Mouse (Mus musculus) kidney, adult 8-10 months (tissue): ENCODE results near the gene Tm7sf3.

Source experiments
- DNase-seq, 2 experiments: peaks; one replicate each; pipeline ENCODE4 v3.0.0; 2022

Gene Tm7sf3

DNA sequence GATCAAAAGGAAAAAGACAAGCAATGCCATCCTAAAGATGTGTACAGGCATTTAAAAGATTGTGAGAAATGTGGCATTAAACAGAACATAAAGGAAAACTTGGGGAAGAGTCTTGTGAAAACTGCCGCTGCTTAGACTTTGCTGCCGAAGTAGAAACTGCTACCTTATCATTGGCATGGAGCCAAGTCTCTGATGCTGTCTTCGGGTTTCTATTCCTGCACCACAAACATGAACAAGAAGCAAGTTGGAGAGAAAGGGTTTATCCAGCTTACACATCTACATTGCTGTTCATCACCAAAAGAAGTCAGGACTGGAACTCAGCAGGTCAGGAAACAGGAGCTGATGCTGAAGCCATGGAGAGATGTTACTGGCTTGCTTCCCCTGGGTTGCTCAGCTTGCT, 10.6 kb upstream of the Tm7sf3 start:
- no peak for DNase-seq

DNA sequence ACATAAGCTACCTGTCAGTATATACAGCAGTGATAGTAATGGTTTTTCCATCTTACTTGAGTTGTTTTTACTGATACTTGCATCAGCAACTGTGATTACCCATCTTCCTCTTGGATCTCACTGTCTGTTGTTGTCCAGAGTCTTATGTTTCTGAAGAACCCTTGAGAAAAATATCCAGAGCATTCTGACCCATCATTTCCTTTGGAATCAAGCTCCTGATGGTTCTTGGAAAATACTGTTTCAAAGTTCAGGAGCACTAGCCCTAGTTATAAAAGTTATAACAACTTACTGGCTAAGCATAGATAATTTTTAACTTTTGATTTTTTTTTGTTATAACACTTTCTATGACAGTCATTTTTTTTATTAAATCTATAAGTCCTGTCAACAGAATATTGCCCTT, 8.8 kb upstream of the Tm7sf3 start:
- no peak for DNase-seq

DNA sequence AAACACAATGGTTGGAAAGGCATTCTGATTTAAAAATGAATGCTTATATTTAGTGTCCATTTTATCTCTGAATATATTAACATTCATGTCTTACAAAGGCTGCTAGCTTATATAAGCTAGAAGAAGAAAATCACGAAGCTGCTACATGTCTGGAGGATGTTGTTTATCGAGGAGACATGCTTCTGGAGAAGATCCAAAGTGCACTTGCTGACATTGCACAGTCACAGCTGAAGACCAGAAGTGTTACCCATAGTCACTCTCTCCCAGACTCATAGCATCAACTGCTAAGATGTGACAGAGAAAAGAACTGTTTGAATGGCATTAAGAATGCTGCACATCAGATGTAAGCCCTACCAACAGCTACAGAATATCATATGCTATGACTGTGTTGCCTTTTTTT, 7.4 kb upstream of the Tm7sf3 start:
- no peak for DNase-seq

- DNase-seq = peak; percentile 21 to 36
Observed at GRCm38 (mm10) chr6:146643184-146643570, 553 bp upstream of the Tm7sf3 start.

DNA sequence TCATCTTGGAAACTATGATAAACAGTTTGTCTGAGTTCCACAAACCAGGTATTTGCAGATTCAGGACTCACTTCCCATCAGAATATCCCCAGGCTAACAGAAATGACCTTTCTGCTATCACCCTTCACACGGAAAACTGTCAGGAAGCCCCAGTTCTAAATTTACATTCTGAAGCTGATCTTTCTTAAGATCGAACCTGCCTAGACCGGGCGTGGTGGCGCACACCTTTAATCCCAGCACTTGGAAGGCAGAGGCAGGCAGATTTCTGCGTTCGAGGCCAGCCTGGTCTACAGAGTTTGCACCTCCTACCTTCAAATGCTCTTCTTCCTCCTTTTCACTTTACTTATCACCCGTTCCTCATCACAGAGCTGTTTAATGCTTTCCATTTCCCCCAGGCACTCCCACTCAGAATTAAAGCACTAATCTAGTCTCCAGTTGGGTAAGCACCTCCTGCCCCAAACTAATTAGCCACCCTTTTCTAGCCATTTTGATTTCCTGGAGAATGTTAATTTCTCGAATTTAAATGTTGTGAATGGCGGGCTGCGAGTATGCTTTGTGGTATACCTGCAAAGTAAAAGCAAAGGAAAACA, 908 bp downstream of the Tm7sf3 start:
- DNase-seq = no peak

DNA sequence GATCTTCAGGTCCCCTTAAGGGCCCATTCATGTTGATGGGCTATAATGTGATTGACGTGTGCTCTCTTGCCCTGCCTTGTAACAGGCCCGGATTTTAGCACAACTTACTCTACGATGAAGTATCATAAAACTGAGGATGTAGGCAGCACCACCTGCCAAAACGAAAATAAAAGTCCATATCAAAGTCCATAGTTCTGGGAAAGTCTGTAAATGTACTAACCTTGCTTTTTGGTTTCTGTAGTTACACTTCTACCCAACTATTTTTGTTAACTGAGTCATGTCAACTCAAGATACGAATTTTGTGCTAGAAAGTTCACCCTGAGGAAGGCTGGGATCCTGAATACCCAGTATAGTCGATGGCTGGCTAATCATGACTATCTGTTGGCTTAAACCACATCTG, 1.6 kb downstream of the Tm7sf3 start:
- DNase-seq = peak in 1 of 2 experiments; percentile 70

DNA sequence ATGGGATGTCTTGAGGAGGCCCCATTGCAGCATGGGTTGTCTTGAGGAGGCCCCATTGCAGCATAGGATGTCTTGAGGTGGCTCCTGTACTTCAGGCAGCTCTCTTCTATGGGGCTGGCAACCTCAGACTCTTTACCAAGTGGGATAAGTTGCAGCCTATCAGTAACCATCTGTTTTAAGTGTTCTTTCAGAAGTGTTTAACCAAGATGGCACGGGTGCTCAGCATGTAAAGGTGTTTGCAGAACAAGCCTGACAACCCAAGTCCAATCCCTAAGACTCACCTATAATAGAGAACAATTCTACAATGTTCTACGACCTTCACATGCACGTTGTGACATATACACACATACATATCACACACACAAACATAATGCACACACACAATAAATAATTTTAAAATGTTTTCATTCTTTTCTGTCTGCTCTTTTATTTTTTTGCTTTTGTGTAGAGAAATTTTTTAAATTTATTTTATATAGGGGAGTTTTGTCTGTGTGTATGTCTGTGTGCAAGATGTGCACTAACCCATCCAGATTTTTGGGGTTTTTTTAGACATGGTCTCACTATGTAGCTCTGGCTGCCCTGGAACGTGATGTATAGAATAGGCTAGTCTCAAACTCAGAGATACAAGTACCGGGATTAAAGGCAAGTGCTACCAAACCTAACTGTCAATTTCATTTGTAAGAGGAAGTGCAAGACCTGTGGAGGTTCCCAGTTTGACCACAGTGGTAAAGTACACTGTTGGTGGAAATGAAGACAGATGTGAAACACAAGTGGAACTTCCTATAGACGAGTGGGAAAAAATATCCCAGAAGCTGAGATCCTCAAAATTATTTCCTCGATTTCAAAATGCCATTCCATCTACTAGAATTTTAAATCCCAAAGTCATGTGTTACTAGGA, 2.3 kb downstream of the Tm7sf3 start:
- DNase-seq = no peak

GRCm38 (mm10) chr6:146636482-146636881, 6.1 kb downstream of the Tm7sf3 start:
- DNase-seq = no peak

- DNase-seq = no peak
Observed at GRCm38 (mm10) chr6:146634759-146635606, 7.6 kb downstream of the Tm7sf3 start.

DNA sequence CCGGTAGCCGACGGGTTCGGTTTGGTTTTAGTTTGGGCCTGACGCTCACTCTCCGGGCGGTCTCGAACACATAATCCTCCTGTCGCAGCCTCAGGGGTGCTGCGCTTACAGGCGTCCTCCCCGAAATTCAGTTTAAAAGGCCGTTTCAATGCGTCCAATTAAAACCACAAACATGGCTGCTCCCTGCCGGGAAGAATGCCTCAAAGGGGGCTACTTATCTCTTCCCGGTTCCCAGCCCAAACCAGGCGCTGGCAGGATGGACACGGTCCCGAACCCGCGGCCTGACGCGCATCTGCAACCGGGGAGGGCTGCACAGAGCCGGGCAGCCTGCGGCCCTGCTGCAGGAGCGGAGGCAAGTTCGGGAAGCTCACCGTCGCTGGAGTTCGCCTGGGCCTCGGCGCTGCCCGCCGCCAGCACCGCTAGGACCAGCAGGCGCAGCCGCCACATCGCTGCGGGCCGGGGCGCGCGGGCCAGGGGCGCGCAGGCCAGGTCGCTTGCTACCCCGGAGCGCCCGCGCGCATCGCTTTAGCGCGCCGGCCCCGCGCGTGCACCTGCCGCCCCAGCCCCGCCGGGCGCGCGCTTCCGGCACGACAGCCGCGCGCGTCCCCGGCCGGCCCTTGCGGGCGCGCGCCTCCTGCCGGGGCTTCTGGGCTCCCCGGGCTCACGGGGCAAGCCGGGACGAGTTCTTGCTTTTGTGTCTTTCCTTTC, 8.5 kb downstream of the Tm7sf3 start:
- DNase-seq = peak; percentile 67 to 68

DNA sequence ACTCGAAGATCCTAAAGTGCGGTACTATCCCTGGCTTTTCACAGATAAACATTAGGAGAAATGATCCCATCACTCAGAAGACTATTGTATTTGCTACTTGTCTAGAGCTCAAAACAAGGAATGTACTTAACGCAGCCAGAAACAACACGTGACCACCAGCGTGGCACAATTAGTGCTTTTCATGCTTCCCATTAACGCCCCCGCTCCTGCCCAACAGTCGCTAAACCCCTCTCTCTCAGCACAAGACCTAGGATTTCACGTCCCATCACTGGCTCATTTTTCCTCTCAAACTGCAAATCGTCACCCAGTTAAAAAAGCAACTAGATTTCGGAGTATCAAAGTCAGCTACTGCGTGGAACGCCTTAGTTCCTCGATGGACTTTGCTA, 9.0 kb downstream of the Tm7sf3 start:
- DNase-seq = peak; percentile 36 to 64

GRCm38 (mm10) chr6:146633097-146633496, 9.5 kb downstream of the Tm7sf3 start:
- DNase-seq = no peak

GRCm38 (mm10) chr6:146632403-146632802, 10.2 kb downstream of the Tm7sf3 start:
- no peak for DNase-seq

DNA sequence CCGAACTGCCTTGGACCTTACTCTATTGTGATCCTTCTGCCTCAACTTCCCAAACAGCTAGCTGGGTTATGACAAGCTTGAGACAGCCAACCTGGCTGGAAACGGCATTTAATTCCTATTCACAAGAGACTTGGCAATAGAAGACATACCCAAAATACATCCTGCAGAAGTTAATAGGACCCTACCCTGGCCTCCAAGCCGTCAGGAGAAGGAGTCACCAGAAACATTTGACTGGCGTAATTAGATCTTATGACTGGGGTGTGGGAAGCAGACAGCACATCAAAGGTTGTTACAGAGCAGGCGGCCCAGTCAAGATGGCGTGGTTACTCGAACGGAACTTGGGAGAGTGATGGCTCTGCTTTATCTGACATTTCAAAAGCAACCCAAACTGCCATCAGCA, 10.8 kb downstream of the Tm7sf3 start:
- DNase-seq = no peak

GRCm38 (mm10) chr6:146630961-146631360, 11.7 kb downstream of the Tm7sf3 start:
- peak; percentile 65 to 68 for DNase-seq

GRCm38 (mm10) chr6:146629781-146630756, 12.6 kb downstream of the Tm7sf3 start:
- DNase-seq = no peak

- DNase-seq = no peak
Observed at GRCm38 (mm10) chr6:146628123-146628522, 14.5 kb downstream of the Tm7sf3 start.

GRCm38 (mm10) chr6:146616670-146617069, 26.0 kb downstream of the Tm7sf3 start:
- DNase-seq = no peak

DNA sequence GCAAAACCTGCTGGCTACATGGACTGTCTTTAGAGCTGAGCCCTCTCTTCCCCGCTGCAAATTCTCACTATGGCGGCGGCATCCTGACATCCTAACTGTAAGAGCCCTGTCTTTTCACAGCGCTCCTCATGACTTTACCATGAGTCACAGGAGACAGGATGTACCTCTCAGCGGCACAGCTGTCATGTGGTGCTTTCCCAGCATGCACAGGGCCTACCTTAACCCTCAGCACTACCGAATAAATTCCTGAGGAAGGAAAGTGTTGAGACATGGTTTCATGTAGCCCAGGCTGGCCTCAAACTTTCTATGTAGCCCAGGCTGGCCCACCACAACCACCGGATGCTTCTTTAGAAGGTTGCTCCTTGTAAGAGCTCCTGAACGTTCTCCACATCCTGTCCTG, 26.7 kb downstream of the Tm7sf3 start:
- no peak for DNase-seq

- DNase-seq = no peak
Observed at GRCm38 (mm10) chr6:146614541-146614940, 28.1 kb downstream of the Tm7sf3 start.

DNA sequence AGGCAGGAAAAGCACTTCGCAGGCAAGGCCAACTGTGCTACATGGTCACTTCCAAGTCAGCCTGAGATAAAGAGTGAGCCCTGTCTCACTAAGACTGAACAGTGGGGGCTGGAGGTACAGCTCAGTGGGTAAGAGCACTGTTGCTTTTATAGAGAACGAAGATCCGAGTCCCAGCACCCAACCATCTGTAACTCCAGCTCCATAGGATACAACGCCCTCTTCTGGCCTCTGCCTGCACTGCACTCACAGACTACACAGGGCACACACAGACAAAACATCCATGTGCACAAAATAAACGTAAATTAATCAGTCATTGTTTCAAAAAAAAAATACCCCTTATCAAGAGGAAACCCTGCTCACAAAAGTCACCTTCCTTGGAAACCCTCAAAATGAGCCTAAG, 28.7 kb downstream of the Tm7sf3 start:
- DNase-seq = no peak

- DNase-seq = no peak
Observed at GRCm38 (mm10) chr6:146612736-146613135, 29.9 kb downstream of the Tm7sf3 start.
